Mouse (Mus musculus): Measurements from ENCODE around the gene Slc25a43.

DNA sequence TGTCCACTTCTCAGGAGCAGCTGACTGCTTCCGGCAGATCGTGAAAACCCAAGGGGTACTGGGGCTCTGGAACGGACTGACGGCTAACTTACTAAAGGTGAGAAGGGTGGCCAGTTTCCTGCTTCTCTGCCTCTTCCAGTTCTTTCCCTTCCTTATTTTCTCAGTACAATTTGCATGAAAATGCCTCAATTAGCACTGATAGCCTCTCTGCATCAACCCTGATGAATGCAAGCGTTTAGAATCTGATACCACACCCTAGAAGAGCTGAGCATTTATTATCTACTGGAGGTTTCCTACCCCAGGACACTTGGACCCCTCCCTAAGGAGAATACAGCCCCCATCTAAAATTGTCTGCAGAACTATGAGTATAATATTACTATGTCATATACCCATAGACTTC, 32.1 kb downstream of the Slc25a43 start:
- no peak for TF ChIP-seq CTCF (IDR thresholded peaks at IDR 0.05; ENCODE audit: extremely low read depth, insufficient read depth, low read length)
- no peak for TF ChIP-seq POLR2A (IDR thresholded peaks at IDR 0.05; ENCODE audit: extremely low read depth, insufficient read depth, low read length)

Data from cortical plate, adult 2 months (tissue).